Mouse (Mus musculus): ENCODE data around the gene Prkca. TPM values are rescaled to one million over a fixed set of nuclear protein-coding genes. Genes with fewer than 3 reads are reported as not detected.
A peak's percentile ranks its signal among the peaks of the same experiment; 100 is the strongest.

The Prkca gene
- polyA plus RNA-seq, 2 experiments: 2.5 to 3.8 TPM

DNA sequence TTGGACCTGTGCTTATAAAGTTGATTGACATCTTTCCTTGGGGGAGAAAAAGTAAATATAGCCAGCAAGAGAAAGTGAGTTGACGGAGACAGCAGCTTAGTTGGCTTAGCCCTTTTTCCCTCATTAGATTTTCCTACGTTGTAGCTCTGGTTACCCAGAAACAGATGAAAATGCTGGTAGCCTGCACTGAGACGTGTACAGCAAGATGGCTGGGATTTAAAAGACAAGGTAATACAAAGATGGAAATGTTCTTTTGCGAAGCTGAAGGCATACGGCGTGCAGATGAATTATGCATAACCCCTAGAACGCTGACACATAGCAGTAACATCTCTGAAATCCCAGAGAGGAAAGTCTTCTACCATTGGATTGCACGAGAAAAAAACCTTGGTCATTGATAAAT is 198.6 kb downstream of the Prkca start:
- no peak overlapping the region for H3K4me2 ChIP-seq (ENCODE audit: low read depth)

DNA sequence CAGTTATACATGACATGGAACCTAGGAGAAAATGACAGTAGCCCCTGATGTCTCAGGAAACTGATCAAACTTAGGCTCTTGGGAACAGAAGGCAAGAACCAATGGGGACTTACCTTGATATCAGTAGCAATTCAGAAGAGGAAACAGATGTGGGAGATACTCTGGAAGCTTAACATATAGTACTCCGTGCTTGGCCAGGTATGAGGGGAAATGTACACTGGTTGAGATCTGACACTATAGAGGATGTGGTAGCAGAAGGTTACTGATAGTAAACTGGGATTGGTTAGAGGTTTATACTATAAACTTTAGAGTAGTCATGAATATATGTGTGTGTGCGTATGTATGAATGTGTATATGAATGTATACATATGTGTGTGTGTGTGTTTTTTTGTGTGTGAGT is 200.0 kb downstream of the Prkca start:
- TF ChIP-seq EP300 (IDR thresholded peaks at IDR 0.05; ENCODE audit: low read depth): no peak
- TF ChIP-seq CTCF (IDR thresholded peaks at IDR 0.05; ENCODE audit: low read depth): no peak
- Histone ChIP-seq H3K9ac (replicated peaks) (no peak overlapping the region), H3K4me1 (replicated peaks; ENCODE audit: control insufficient read depth in 2 of 2, insufficient read depth in 2 of 2, low read length in 1 of 2) (peaks cover under 1 to 7% of the 10 kb centered on the region in 2 experiments; a peak in 3 of 4 replicates), H3K4me2 (ENCODE audit: low read depth) (no peak overlapping the region), H3K27me3 (ENCODE audit: control insufficient read depth, insufficient read depth, low read length) (no peaks in the 10 kb centered on the region), H3K36me3 (replicated peaks; ENCODE audit: control insufficient read depth, insufficient read depth, low read depth) (no peaks in the 10 kb centered on the region), H3K9me3 (ENCODE audit: control insufficient read depth, low read length) (no peaks in the 10 kb centered on the region), H3K27ac (no peak overlapping the region), H3K4me3 (ENCODE audit: insufficient read depth in 1 of 2, low read depth in 2 of 2, low read length in 2 of 2) (no peak overlapping the region)
- DNase-seq (ENCODE audit: low read depth in 3 of 3, low spot score in 3 of 3) (no peak), ATAC-seq (ENCODE audit: insufficient read depth) (no peak)
- WGBS (ENCODE audit: insufficient replicate concordance): 25% methylated on average over 2 of the region's 2 CpGs

More for the DNA sequence above, 198.6 kb downstream of the Prkca start:
- H3K9ac ChIP-seq (replicated peaks): no peak overlapping the region
- peaks cover 4 to 17% of the 10 kb centered on the region in 2 experiments; a peak in 3 of 4 replicates for H3K4me1 ChIP-seq (replicated peaks; ENCODE audit: control insufficient read depth in 2 of 2, insufficient read depth in 2 of 2, low read length in 1 of 2)
- H3K27me3 ChIP-seq (ENCODE audit: control insufficient read depth, insufficient read depth, low read length): no peaks in the 10 kb centered on the region
- no peak overlapping the region for H3K4me3 ChIP-seq (ENCODE audit: insufficient read depth in 1 of 2, low read depth in 2 of 2, low read length in 2 of 2)
- H3K9me3 ChIP-seq (ENCODE audit: control insufficient read depth, low read length): no peaks in the 10 kb centered on the region
- H3K36me3 ChIP-seq (replicated peaks; ENCODE audit: control insufficient read depth, insufficient read depth, low read depth): no peaks in the 10 kb centered on the region
- no peak for TF ChIP-seq CTCF (IDR thresholded peaks at IDR 0.05; ENCODE audit: low read depth)
- no peak for TF ChIP-seq EP300 (IDR thresholded peaks at IDR 0.05; ENCODE audit: low read depth)
- ATAC-seq (ENCODE audit: insufficient read depth) (no peak), DNase-seq (ENCODE audit: low read depth in 3 of 3, low spot score in 3 of 3) (no peak)
- WGBS (ENCODE audit: insufficient replicate concordance): 65% methylated on average over 8 of the region's 8 CpGs
- H3K27ac ChIP-seq: no peak overlapping the region

GRCm38 (mm10) chr11:108140028-108140427 is 203.7 kb downstream of the Prkca start:
- no peak overlapping the region for H3K9ac ChIP-seq (replicated peaks)
- no peak overlapping the region for H3K27ac ChIP-seq
- no peak for TF ChIP-seq EP300 (IDR thresholded peaks at IDR 0.05; ENCODE audit: low read depth)
- no peak overlapping the region for H3K4me2 ChIP-seq (ENCODE audit: low read depth)
- H3K9me3 ChIP-seq (ENCODE audit: control insufficient read depth, low read length): no peaks in the 10 kb centered on the region
- DNase-seq (ENCODE audit: low read depth in 3 of 3, low spot score in 3 of 3): no peak
- ATAC-seq (ENCODE audit: insufficient read depth): no peak
- H3K4me3 ChIP-seq (ENCODE audit: insufficient read depth in 1 of 2, low read depth in 2 of 2, low read length in 2 of 2): no peak overlapping the region
- no peaks in the 10 kb centered on the region for H3K36me3 ChIP-seq (replicated peaks; ENCODE audit: control insufficient read depth, insufficient read depth, low read depth)
- WGBS (ENCODE audit: insufficient replicate concordance): 71% methylated on average over 7 of the region's 7 CpGs
- H3K27me3 ChIP-seq (ENCODE audit: control insufficient read depth, insufficient read depth, low read length): no peaks in the 10 kb centered on the region
- H3K4me1 ChIP-seq (replicated peaks; ENCODE audit: control insufficient read depth in 2 of 2, insufficient read depth in 2 of 2, low read length in 1 of 2): no peaks in the 10 kb centered on the region

GRCm38 (mm10) chr11:108136341-108136740 is 207.4 kb downstream of the Prkca start:
- no peaks in the 10 kb centered on the region for H3K36me3 ChIP-seq (replicated peaks; ENCODE audit: control insufficient read depth, insufficient read depth, low read depth)
- no peaks in the 10 kb centered on the region for H3K9me3 ChIP-seq (ENCODE audit: control insufficient read depth, low read length)
- H3K4me1 ChIP-seq (replicated peaks; ENCODE audit: control insufficient read depth in 2 of 2, insufficient read depth in 2 of 2, low read length in 1 of 2): no peaks in the 10 kb centered on the region
- no peak for DNase-seq (ENCODE audit: low read depth in 3 of 3, low spot score in 3 of 3)
- H3K27me3 ChIP-seq (ENCODE audit: control insufficient read depth, insufficient read depth, low read length): no peaks in the 10 kb centered on the region
- no peak overlapping the region for H3K27ac ChIP-seq
- no peak overlapping the region for H3K9ac ChIP-seq (replicated peaks)
- no peak overlapping the region for H3K4me2 ChIP-seq (ENCODE audit: low read depth)
- TF ChIP-seq EP300 (IDR thresholded peaks at IDR 0.05; ENCODE audit: low read depth): no peak
- TF ChIP-seq CTCF (IDR thresholded peaks at IDR 0.05; ENCODE audit: low read depth): no peak
- ATAC-seq (ENCODE audit: insufficient read depth): no peak
- WGBS (ENCODE audit: insufficient replicate concordance): 45% methylated on average over 3 of the region's 3 CpGs
- no peak overlapping the region for H3K4me3 ChIP-seq (ENCODE audit: insufficient read depth in 1 of 2, low read depth in 2 of 2, low read length in 2 of 2)

- no peak for DNase-seq (ENCODE audit: low read depth in 3 of 3, low spot score in 3 of 3)
- 32% methylated on average over 4 of the region's 4 CpGs for WGBS (ENCODE audit: insufficient replicate concordance)
- Histone ChIP-seq H3K4me1 (replicated peaks; ENCODE audit: control insufficient read depth in 2 of 2, insufficient read depth in 2 of 2, low read length in 1 of 2) (no peaks in the 10 kb centered on the region), H3K9ac (replicated peaks) (no peak overlapping the region), H3K27ac (no peak overlapping the region), H3K4me2 (ENCODE audit: low read depth) (no peak overlapping the region), H3K36me3 (replicated peaks; ENCODE audit: control insufficient read depth, insufficient read depth, low read depth) (no peaks in the 10 kb centered on the region), H3K9me3 (ENCODE audit: control insufficient read depth, low read length) (no peaks in the 10 kb centered on the region), H3K4me3 (ENCODE audit: insufficient read depth in 1 of 2, low read depth in 2 of 2, low read length in 2 of 2) (no peak overlapping the region), H3K27me3 (ENCODE audit: control insufficient read depth, insufficient read depth, low read length) (no peaks in the 10 kb centered on the region)
- TF ChIP-seq CTCF (IDR thresholded peaks at IDR 0.05; ENCODE audit: low read depth) (peak; percentile 45), EP300 (IDR thresholded peaks at IDR 0.05; ENCODE audit: low read depth) (no peak)
- ATAC-seq (ENCODE audit: insufficient read depth): no peak
These were observed 208.1 kb downstream of the Prkca start for GRCm38 (mm10) chr11:108135407-108136159.
